Mouse (Mus musculus): ENCODE measurements at regions not wholly inside any gene's neighbourhood (a gene's known extent, or its start where the extent isn't known, plus 50 kb on each side); places are given as distances from the start of the nearest gene placed in this dataset.

DNA sequence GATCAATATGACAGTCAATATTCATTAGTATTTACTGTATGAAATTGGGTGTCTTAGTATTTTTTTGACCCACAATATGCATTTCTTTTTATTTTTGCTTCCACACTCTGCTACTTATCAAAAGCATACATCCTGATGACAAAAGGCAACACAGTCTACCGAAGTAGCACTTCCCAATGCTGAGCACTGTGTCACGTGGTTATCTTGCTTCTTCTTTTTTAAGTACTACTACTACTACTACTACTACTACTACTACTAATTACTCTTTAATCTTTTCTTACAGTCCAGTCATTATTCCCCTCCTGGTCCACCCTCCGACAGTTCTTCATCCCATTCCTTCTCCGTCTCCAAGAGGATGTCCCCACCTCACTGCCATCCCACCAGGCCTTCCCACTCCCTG is 92.6 kb upstream of the Tgm3 start:
- TF ChIP-seq CTCF (IDR thresholded peaks at IDR 0.05; ENCODE audit: low read depth) (no peak), EP300 (IDR thresholded peaks at IDR 0.05; ENCODE audit: low read depth) (no peak)

Data from liver, embryonic 14.5 days (tissue).